Mouse (Mus musculus): ENCODE results near the gene Glrx5.

DNA sequence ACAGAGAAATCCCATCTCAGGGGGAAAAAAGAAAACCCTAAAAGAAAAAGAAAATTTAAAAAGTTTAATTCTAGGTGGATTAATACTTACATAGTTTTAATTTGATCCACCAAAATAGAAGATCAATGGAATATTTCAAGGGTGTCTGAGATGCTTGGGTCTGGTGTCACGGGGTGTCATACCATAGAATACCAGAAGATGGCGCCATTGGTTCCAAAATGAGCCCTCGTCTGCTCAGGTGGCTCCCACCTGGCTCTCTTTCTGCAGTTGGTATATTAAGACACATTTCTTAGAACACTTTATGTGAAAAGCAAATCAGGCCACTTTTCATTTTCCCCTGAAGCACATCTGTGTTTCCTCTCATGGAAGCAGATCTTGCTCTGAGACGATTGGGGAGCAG is 18.4 kb downstream of the Glrx5 start:
- no peak for TF ChIP-seq POLR2A (IDR thresholded peaks at IDR 0.05; ENCODE audit: borderline replicate concordance, low read depth, low read length)
- TF ChIP-seq CTCF (IDR thresholded peaks at IDR 0.05; ENCODE audit: low read depth, low read length) = peak; percentile 95
